Mouse (Mus musculus) 416B (cell line): ENCODE measurements around the gene Ngdn.

ENCODE experiments used
- DNase-seq: peaks from one replicate; pipeline ENCODE4 v3.0.0; 2011; ENCODE audit warnings: low read depth

The Ngdn gene

DNA sequence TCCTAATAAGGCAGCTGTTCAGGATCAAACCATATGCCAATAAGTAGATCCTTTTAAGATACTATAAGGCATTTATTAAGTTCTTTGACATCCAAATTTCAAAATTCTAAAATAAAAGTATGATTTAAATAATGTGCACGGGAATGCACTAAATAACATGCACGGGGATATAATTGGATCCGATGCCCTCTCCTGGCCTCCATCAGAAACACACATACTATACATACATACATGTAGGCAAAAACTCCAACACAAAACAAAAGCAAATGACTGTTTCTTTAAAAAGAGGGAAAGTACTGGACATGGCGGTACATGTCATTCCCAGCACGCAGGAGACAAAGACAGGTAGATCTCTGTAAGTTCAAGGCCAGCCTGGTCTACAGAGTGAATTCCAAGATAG, 15.4 kb upstream of the Ngdn start:
- peak; percentile 20 for DNase-seq

DNA sequence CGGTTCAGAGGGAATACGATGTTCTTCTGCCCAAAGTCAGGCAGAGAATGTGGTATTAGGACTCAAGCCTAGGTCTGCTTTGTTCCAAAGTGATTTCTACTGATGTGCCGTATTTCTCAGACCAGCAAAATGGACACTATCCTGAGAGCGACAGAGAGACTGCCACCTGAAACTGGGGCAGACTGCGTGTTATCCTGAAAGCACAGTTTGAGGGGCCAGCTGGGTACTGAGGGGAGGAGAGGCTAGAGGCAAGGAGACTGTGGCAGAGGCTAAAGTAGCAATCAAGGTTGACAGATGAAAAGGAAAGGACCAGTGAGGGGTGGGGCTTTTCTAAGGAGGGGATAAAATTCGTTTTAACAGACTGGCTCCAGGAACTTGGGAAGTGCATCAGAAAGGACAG, 14.4 kb upstream of the Ngdn start:
- no peak for DNase-seq

DNA sequence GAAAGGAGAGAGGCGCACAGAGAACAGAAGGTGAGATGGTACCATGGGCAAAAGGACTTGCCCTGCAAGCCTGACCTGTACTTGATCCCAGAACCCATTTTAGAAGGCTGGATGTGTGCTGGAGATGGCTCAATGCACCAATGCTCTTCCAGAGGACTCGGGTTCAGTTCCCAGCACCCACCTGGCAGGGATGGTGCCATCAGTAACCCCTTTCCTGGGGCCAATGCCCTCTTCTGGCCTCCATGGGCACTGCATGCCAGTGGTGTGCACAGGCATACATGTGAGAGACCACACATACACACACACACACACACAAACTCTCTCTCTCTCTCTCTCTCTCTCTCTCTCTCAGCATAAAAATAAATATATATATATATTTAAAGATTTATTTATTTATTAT, 13.8 kb upstream of the Ngdn start:
- DNase-seq = no peak

DNA sequence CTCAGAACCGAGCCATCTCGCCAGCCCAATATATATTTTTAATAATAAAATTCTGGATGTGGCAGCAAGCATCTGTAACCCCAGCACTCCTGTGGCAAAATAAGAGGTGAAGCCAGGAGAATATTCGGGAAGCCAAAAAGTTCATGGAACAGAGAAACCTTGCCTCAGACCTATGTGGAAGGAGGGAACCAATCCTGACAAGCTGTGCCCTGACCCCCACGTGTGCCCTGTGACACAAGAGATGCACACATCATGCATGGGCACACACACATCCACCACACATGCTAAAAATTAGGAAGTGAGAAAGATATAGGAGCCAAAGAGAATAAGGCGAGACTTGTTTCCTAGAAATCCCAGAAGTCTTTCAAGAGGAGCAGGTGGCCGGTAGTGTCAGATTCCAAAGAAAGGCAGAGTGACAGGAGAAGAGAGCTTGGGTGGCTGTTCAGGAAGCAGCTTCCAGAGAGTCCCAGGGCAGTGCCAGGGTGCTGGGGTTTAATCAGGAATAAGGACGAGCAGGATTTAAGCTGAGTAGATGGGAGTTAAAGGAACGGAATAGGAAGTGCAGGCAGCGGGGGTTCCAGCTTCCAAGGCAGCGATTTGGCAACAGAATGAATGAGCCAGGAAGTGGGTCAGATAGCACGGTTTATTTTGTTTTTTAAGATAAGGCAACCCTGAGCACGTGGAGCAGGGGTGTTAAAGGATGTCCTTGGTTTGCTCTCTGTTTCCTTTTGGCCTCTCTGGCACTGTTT, 13.1 kb upstream of the Ngdn start:
- peak; percentile 73 for DNase-seq

DNA sequence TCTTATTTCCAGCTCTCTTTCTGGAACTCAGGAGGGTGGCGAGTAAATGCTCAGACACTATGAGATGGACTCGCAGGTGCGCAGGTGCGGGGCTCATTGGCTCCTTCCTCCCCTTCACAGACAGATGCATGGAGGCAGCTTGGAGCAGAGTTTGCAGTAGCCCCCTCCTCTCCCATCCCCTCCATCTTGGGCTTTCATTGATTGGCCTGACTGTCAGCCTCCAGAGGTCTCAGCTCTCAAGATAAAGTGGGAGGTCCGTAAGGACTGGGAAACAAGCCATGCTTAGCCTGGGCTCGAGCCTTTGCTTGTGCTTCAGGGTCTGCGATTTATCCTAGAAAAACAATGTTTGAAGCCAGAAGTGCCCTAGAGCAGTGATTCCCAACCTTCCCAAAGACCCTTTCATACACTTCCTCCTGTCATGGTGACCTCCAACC, 12.6 kb upstream of the Ngdn start:
- DNase-seq = no peak

DNA sequence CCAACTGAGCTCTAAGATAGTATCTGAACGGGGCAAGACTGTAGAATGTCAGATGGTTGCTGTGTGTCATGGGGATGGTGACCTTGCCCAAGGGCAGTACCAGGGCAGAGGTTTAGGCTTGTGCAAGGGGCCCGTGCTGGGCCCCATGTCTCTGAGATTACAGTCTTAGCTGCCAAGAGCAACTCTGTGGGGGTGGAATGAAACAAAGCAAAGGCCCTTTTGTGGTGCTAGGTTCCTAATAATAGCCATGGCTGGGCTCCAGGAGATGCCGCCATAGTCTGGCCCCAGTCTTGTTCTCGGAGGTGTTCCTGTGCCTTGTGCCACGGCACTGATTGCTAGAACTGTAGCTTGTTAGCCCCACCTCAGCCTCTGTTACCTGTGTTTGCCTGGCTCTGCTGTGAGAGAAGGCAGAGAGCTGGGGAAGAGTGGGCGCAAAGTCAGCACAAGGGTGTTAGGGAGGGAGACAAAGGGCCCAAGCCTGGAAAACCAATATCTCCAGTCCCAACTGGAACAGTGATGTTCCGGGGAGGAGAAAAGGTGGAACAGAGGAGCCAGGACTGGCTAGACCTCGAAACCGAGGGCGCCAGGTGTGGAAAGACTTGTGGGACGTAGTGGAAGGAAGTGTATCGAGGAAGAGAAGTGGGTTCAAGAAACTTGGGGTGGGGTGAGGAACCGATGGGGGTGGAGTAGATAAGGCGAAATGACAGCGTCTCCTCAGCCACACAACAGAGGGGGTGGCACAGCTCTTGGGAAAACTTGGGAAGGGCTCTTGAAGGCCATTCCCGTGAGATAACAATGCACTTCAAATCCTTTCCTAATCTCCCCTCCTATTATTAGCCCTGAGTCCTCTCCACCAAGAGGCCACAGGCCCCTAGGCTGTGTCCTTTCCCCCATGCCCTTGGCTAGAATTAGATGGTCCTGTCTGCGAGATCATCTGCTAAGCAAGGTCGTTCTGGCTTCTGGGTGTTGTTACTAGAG, 11.1 kb upstream of the Ngdn start:
- no peak for DNase-seq

DNA sequence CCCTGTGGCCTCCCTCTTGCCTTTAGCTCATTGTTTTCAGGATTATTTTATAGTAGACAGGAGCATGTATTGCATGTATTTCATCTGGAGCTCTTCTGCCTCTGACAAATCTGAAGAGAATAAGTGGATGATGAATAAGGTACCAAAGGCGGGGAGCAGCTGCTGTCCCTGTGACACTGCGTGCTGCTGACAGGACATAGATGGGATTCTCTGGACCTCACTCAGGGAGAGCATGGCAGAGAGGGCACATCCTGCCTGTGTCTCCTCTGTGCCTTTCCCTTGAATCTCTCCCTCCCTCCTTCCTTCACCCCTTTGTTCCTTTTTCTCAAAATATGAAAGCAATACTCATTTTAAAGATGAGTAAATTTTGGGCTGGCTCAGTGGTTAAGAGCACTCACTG, 9.7 kb upstream of the Ngdn start:
- no peak for DNase-seq

DNA sequence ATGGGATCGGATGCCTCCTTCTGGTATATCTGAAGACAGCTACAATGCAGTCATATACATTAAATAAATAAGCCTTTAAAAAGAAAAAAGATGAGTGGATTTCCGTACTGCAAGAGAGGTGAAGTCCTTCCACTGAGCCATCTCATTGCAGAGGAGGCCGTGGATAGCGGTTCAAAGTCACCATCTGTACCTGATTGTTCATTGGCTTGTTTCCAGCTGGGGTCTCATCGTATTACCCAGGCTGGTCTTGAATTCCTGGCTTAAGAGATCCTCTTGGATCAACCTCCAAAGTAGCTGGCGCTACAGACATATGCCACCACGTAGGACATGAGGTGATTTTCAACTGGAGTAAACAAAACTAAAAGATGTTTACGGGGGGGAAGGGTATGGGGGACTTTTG, 9.3 kb upstream of the Ngdn start:
- DNase-seq = no peak

DNA sequence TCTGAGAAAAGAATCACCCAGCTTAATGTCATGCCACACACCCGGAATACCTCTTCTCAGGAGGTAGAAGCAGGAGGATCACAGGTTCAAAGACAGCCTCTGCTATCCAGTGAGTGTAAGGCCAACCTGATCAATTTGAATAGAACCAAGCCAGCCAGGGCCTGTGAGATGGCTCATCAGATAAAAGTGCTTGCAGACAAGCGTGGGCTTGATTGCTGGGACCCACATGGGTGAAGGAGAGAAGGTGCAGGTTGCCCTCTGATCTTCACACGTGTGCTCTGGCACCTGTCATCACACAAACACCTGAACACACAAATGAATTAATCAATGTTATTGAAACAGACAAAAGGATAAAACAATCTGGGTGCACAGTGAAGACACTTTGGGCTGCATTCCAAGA, 8.7 kb upstream of the Ngdn start:
- DNase-seq = no peak

DNA sequence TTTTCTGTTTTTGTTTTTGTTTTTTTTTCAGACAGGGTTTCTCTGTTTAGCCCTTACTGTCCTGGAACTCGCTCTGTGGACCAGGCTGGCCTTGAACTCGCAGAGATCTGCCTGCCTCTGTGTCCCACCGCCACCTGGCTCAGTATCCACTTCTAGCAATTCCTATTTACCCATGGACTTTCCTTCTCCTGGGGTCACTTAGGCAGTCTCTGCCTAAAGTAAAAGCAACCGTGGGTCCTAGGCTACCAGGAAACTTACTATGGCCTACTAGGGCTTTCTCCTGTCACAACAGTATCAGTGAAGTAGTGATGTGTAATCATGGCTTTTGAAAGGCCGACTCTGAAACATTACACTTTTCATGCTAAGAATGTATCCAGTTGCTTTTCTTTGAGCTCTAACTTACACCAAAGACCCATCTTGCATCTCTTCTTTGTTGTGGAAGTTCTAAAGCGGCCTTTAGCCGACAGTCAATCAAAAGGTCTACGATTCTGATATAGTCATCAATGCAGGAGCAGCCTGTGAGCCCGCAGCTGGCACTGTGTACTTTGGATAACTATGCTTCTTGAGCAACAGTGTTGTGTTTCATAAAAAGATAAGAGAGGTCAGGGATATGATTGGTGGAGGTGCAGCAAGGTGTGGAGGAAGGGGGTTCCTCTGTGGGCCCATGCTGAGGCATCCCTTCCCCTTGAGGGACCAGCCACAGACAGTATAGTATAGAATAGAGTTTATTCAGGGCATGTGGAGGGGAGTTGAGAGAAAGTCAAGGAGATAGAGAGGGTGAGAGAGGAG, 7.9 kb upstream of the Ngdn start:
- DNase-seq = no peak

DNA sequence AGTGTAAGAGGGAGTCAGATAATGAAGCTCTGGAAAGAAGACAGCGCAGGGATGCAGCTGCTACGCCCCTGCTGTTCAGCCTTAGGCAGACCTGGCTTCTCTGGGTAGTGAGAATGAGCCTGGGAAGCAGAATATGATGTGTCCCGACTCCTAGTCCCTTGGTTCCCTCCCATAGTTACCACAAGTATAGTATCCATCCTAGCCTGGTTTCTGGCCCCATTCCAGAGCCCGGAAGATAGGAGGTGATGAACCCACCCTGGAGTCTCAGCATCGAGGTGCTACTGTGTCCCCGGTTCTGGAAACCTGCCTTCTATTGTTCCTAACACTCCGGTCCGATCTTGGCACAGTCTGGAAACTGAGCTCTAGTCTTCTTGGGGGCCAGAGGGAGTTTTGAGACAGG, 6.8 kb upstream of the Ngdn start:
- DNase-seq = no peak

DNA sequence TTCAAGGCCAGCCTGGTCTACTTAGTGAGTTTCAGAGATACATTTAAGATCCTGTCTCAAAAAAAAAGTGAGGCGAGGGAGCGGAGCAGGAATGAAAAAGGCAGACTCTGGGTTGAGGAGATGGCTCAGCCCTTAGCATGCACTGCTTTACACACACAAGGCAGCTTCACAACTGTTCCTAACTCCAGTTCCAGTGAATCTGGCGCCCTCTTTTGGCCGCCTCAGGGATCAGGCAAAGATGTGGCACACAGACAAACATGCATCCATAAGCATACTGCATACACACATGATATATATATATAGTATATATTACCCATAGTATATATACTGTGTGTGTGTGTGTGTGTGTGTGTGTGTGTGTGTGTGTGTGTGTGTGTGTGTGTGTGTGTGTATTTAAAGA, 4.1 kb upstream of the Ngdn start:
- peak; percentile 57 for DNase-seq

DNA sequence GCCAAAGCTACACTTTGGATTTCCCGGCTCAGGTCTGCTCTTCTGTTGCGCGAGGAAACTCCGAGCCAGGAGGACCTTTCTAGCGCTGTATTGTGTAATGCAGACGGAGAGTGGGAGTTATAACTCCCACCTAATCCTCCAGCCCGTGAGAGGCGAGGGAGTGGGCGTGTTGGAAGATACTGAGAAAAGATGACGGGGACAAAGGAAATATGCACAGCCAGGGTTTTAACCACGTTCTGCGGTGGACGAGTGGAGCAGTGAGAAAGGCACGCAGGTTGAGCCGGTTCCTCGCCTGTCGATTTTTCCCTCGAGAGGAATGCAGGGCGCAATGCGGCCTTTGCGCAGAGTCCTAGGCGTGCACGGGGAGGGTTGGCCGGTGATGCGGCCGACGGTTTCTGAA, 663 bp upstream of the Ngdn start:
- DNase-seq = no peak

DNA sequence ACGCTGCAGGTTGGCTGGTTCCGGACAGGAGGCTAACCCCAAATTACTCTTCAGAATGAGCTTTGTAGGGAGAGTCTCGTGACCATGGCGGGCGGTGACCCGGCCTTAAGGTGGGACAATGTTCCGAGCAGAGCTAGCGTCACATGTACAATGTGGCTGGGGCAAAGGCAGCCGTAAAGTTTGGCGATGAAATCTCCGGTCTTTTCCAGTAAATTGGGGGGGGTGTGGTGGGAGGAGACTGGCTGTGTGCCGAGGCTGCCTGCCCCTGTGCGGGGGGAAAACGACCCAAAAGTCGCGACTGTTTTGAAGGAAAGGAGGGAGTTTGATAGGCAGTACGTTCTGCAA, 485 bp downstream of the Ngdn start:
- DNase-seq = no peak

DNA sequence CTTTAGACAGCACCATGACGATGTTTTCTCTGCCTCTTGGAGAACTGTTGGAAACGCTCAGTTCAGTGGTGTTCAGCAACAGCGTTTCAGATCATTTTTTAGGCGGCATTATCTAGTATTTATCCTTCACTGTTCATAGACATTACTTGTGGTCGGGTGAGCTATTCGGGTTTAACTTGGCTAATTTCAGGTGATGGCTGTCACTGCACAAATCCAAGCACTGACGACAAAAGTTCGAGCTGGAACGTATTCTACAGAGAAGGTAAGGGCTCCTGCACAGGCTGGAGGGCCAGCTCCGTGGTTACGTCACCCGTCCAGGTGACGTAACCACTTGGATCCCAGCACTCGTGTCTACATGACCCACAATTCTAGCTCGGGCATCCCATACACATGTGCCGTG, 1.6 kb downstream of the Ngdn start:
- no peak for DNase-seq

DNA sequence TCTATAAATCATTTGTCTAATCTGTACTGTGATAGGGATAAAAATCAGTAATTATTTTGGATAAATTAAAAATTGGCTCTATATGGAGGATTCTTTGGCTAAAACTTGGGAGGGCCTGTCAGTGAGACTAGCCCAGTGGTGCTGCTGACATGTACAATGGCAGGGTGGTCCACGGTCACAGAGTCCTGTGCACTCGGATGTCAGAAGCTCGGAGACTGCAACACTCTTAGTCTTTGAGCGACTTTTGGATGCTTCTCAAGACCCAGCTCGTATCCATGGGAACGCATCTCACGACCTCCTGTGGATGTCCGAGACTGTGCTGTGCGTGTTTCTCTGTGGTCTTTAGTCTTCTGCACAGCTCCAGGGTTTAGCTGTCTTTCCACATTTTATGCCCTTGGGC, 5.1 kb downstream of the Ngdn start:
- no peak for DNase-seq

DNA sequence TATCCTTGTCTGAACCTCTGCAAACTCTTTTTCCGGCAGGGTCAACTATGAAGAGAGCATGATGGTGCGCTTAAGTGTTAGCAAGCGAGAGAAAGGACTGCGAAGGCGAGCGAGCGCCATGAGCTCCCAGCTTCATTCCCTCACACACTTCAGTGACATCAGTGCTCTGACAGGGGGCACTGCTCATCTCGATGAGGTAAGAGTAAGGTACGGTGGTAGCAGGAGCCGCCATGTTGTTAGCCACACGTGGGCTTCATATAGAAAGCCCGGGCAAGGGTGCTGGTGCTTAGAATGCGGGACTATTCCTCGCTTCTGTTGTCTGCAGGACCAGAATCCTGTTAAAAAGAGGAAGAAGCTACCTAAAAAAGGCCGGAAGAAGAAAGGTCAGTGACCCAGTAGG, 7.8 kb downstream of the Ngdn start:
- DNase-seq = no peak

DNA sequence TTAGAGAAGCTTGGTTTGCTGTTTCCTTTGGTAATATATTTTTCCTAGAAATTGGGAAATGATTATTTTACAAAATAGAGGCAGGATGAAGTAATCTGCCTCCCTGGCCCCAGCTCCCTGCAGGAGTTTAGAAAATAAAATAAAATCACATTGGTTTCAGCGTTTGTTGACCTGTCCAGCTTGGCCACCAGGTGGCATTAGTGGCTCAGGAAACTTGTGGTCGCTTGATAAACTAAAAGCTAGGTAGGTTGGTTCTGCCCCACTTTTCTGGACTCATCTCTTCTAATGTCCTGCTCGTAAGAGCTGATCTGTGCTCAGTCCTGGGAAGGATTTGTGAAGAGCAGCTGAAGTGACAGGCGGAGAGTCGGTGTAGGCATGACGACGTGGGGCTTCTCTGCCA, 9.0 kb downstream of the Ngdn start:
- DNase-seq = peak; percentile 81

DNA sequence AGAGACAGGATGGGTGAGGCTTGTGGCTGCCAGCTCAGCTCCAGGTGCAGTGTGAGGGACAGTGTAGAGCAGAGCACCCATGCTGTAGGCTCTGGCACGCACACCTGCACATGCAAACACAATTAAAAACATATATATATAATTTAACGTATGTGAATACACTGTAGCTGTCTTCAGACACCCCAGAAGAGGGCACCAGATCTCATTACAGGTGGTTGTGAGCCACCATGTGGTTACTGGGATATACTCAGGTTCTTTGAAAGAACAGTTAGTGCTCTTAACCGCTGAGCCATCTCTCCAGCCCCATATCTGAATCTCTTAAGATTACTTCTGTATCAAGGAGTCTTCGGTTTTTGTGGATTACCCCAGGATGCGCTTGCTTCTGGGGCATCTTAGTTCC, 10.3 kb downstream of the Ngdn start:
- DNase-seq = no peak

DNA sequence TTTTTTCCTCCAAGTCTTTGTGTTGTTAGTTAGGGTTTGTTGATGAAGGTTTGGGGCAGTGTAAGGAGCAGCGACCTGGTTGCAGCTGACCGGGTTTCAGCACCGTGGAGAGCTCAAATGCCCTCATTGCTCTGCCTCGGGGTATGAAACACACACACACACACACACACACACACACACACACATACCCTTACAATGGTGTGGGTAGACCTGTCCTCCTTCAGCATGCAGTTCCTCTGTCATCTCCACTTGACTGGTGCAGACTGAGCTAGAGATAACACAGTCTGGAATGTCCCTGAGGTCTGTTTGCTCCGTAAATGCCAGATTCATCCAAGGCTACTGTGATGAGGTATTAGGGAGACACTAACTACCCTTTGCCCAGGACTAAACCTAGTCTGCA, 12.0 kb downstream of the Ngdn start:
- DNase-seq = no peak

DNA sequence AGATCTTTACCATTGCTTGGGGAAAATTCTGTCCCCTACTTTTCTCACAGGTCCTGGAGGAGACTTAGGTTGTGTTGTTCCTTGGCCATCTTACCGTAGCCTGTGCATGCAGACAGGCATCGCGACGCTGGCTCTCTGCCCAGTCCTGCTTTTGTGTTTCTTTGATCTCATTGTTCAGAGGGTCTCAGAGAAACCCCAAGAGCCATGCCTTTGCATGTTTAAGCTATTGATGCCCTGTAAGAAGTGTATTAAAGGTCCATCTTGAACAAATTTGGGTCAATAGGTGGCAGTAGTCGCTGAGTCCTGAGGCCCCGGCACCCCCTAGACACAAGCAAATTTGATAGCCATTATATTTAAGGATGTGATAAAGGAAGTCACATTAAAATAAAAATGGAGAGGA, 12.4 kb downstream of the Ngdn start:
- peak; percentile 36 for DNase-seq

DNA sequence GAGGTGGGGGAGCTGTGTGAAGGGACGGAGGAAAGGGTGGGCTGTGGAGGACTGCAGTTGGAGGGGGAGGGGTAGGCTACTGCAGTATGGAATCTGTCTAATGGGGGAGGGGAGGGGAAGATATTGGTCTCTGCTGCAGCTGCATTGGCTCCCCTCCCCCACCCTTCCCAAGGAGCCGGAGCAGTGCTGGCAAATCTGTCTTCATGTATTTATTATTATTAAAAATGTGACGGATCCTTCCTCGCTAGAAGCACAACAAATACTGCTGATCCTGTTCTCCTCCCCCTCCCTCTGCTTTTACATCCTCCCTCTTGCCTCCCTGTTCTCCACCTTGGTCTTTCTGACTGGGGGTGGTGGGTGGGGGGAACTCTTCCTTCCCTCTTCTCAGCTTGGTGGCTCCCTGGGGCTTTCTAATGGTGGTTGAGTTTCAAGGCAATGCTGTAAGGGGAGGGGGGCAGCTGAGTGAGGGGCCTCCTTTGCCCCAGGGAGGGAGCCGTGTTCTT, 13.1 kb downstream of the Ngdn start:
- no peak for DNase-seq
